Mouse (Mus musculus) fibroblast of lung, adult 2 months (primary cell): ENCODE results near the gene Rbfox3.

Experiments used
- DNase-seq: peaks from one replicate; pipeline ENCODE4 v3.0.0-alpha.2; 2011; ENCODE audit warnings: low read depth

Rbfox3 gene

GRCm38 (mm10) chr11:118666172-118666571 lies 245.2 kb downstream of the Rbfox3 start:
- DNase-seq = no peak

- DNase-seq = no peak
Observed at GRCm38 (mm10) chr11:118663305-118663704, 248.1 kb downstream of the Rbfox3 start.

GRCm38 (mm10) chr11:118659305-118659704 lies 252.1 kb downstream of the Rbfox3 start:
- DNase-seq = no peak

GRCm38 (mm10) chr11:118655833-118656232 lies 255.6 kb downstream of the Rbfox3 start:
- DNase-seq = no peak

GRCm38 (mm10) chr11:118653521-118654318 lies 257.7 kb downstream of the Rbfox3 start:
- no peak for DNase-seq

- no peak for DNase-seq
Observed at GRCm38 (mm10) chr11:118652401-118653240, 258.8 kb downstream of the Rbfox3 start.

GRCm38 (mm10) chr11:118648369-118648768 lies 263.0 kb downstream of the Rbfox3 start:
- DNase-seq = no peak

GRCm38 (mm10) chr11:118646864-118647263 lies 264.5 kb downstream of the Rbfox3 start:
- DNase-seq = no peak

GRCm38 (mm10) chr11:118645158-118645557 lies 266.2 kb downstream of the Rbfox3 start:
- DNase-seq = no peak

GRCm38 (mm10) chr11:118640706-118641105 lies 270.7 kb downstream of the Rbfox3 start:
- no peak for DNase-seq

- no peak for DNase-seq
Observed at GRCm38 (mm10) chr11:118637718-118638117, 273.7 kb downstream of the Rbfox3 start.

GRCm38 (mm10) chr11:118634647-118635046 lies 276.8 kb downstream of the Rbfox3 start:
- DNase-seq = no peak

- no peak for DNase-seq
Observed at GRCm38 (mm10) chr11:118629718-118630117, 281.7 kb downstream of the Rbfox3 start.

GRCm38 (mm10) chr11:118627541-118627940 lies 283.9 kb downstream of the Rbfox3 start:
- DNase-seq = no peak

- DNase-seq = no peak
Observed at GRCm38 (mm10) chr11:118620869-118621268, 290.5 kb downstream of the Rbfox3 start.

GRCm38 (mm10) chr11:118614126-118614525 lies 297.3 kb downstream of the Rbfox3 start:
- no peak for DNase-seq

- DNase-seq = no peak
Observed at GRCm38 (mm10) chr11:118610128-118610527, 301.3 kb downstream of the Rbfox3 start.

- no peak for DNase-seq
Observed at GRCm38 (mm10) chr11:118609236-118610000, 302.0 kb downstream of the Rbfox3 start.

- no peak for DNase-seq
Observed at GRCm38 (mm10) chr11:118607927-118608326, 303.5 kb downstream of the Rbfox3 start.

GRCm38 (mm10) chr11:118605570-118605969 lies 305.8 kb downstream of the Rbfox3 start:
- no peak for DNase-seq

- no peak for DNase-seq
Observed at GRCm38 (mm10) chr11:118604206-118604605, 307.2 kb downstream of the Rbfox3 start.

- no peak for DNase-seq
Observed at GRCm38 (mm10) chr11:118603126-118603525, 308.3 kb downstream of the Rbfox3 start.
